Mouse (Mus musculus): ENCODE results near the gene Fkbp9.

Gene Fkbp9

GRCm38 (mm10) chr6:56831697-56832406 lies at the start of gene Fkbp9:
TSS of gene Fkbp9 (plus strand) at chr6:56832059.
- DNase-seq (ENCODE audit: low read depth in 2 of 2, low spot score in 2 of 2): no peak

GRCm38 (mm10) chr6:56783561-56784272 lies 48.1 kb upstream of the Fkbp9 start:
- DNase-seq (ENCODE audit: low read depth in 2 of 2, low spot score in 2 of 2): no peak

DNA sequence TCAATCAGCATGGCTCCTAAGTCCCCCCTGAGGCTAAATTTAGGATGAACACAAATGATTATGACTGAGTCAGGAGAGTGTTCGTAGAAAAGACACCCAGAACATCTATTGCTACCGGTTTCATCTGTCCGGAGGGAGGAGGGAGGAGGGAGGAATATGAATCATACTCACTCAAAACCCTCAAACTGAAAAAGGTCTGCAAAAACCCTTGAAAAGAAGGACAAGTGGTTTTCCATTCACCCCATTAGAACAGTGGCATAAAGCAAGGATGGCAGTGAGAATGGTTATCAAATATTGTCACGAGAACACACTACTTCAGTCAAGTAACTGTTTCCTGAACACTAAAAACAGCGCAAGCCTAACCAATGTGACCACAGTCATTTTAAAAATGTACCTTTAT lies 46.8 kb upstream of the Fkbp9 start:
- no peak for DNase-seq (ENCODE audit: low read depth in 2 of 2, low spot score in 2 of 2)

DNA sequence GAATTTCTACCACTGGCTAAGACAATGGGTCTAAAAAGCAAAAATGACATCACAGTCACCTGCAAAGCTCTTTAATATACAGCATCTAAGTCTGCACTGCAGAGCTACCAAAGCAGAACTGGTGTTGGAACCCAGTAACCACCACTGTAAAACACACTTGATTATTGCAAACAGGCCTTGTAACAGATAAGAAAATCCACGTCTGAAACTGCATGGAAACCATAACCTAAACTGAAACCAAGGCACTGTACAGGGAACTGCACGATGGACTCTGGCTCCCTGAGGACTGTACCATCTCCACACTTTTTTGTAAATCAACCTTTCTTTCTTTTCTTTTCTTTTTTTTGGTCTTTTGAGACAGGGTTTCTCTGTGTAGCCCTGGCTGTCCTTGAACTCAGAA lies 44.2 kb upstream of the Fkbp9 start:
- no peak for DNase-seq (ENCODE audit: low read depth in 2 of 2, low spot score in 2 of 2)

DNA sequence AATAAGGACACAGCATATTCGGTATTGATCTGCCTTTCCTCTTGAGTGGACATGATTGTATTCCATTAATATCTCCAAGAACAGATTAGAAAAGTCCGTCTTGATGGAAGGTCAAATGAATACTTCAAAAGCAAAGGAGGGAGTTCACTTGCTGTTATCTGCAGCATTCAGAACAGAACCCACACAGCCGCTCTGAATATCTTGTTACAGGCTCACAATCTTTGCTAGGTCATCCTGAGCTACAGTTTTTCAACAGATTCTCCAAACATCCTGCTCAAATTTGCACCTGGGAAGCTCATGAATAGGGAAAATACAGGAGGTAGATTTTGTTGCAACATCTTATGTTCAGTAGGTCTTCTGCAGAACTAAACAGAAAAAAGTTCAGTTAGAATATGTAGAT lies 42.5 kb upstream of the Fkbp9 start:
- no peak for DNase-seq (ENCODE audit: low read depth in 2 of 2, low spot score in 2 of 2)

- no peak for DNase-seq (ENCODE audit: low read depth in 2 of 2, low spot score in 2 of 2)
Measured at GRCm38 (mm10) chr6:56794834-56795233, 37.0 kb upstream of the Fkbp9 start.

DNA sequence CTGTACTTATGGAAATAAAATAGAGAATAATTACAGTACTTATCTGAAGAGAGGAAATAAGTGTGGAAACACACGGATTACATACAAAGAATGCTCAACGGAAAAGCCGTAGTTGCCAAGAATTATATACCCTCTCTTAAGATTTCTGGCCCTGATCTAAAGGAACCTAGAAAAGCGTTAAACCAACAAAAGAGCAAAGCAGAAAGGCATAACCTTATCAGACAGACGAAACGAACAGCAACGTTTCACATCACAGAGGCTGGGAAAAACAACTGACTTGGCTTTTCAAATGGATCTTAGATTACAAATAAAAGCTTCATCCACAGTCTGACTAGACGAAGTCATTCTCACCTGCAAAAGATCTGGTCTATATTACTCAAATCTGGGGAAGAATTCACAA lies 35.6 kb upstream of the Fkbp9 start:
- no peak for DNase-seq (ENCODE audit: low read depth in 2 of 2, low spot score in 2 of 2)

DNA sequence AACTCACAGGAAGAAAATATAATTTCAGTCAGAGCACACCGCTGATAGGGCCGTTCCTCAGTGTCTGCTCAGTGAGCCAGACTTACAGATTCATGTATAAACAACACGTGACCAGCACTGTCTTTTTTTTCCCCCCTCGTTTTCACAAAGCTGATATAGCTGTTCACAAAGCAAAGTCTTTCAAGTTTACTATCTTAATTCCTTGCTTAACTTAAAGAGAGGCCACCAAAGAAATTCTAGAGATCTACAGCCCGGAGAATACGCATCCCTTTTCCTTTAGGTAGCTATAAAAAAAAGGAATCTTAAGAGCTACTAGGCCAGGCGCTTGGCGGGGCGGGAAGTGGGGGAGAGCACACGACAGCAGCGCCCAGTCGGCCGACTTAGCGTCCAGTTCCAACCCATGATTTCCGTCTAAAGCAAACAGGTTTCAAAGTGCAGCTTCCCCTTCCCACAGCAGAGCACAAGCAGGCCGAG lies 35.2 kb upstream of the Fkbp9 start:
- peak; percentile 24 to 38 for DNase-seq (ENCODE audit: low read depth in 2 of 2, low spot score in 2 of 2)

DNA sequence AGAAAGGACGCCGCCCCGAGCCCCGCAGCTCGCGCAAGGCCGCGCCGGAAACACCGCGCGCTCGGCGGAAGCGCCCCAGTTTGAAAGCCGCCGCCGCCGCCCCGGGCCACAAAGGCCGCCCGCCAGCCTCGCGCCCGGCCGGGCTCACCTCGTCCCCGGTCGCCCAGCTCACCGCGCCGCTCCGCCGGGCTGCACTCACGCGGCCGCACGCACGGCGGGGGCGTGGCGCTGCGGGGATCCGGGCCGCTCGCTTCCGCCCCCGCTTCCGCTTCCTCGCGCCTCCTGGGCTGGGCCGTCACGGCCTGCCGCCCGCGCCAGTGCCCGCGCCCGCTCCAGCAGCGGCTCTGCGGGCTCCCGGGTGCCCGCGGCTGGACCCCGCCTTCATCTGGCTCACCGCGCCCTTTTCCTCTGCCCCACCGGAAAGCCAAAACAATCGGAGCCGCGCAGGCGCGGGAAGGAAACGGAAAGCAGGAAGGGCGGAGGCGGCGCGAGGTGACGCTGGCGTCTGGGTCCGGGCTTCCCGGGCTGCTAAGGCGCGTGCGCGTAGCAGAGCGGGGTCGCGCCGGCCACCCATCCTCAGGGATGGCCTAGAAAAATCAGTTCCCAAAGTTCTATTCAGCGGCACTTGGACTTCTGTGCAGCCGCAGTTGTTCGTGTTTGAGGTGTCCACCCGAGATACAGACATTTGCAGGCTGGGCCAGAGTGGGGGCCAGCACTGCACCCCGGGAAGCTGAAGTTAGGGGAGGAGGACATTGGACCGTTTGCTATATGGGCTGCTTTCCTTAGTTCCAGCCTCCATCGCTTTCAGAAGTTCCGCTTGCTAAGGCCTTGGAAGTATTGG lies 34.3 kb upstream of the Fkbp9 start, which contains the start of gene Kbtbd2:
Gene Kbtbd2, minus strand, starts transcription at position 503 of the 841 bp plus-strand sequence.
- peak; percentile 87 to 88 for DNase-seq (ENCODE audit: low read depth in 2 of 2, low spot score in 2 of 2)

- no peak for DNase-seq (ENCODE audit: low read depth in 2 of 2, low spot score in 2 of 2)
Measured at GRCm38 (mm10) chr6:56798152-56798465, 33.8 kb upstream of the Fkbp9 start.

DNA sequence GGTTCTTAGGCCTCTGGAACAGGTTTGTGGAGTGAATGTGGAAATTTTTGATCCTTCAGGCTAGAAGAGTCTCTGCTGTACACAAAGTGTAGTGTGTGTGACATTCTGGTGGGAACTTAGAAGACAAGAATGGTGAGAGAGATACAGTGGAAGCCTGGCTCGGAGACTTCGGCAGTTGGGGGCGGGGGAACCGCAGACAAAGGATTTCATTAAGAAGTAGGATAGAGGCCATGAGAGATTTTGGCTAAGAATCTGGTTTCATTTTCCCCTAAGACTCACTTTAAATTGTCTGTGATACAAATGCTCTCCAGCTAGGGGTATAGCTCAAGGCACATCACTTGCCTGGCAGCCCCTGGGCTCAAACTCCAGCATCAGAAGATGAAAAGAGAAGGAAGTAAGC lies 26.8 kb upstream of the Fkbp9 start:
- DNase-seq (ENCODE audit: low read depth in 2 of 2, low spot score in 2 of 2): no peak

GRCm38 (mm10) chr6:56806195-56806594 lies 25.7 kb upstream of the Fkbp9 start:
- DNase-seq (ENCODE audit: low read depth in 2 of 2, low spot score in 2 of 2): no peak

GRCm38 (mm10) chr6:56808656-56809055 lies 23.2 kb upstream of the Fkbp9 start:
- DNase-seq (ENCODE audit: low read depth in 2 of 2, low spot score in 2 of 2): peak; percentile 34 to 56

- no peak for DNase-seq (ENCODE audit: low read depth in 2 of 2, low spot score in 2 of 2)
Measured at GRCm38 (mm10) chr6:56813332-56813731, 18.5 kb upstream of the Fkbp9 start.

DNA sequence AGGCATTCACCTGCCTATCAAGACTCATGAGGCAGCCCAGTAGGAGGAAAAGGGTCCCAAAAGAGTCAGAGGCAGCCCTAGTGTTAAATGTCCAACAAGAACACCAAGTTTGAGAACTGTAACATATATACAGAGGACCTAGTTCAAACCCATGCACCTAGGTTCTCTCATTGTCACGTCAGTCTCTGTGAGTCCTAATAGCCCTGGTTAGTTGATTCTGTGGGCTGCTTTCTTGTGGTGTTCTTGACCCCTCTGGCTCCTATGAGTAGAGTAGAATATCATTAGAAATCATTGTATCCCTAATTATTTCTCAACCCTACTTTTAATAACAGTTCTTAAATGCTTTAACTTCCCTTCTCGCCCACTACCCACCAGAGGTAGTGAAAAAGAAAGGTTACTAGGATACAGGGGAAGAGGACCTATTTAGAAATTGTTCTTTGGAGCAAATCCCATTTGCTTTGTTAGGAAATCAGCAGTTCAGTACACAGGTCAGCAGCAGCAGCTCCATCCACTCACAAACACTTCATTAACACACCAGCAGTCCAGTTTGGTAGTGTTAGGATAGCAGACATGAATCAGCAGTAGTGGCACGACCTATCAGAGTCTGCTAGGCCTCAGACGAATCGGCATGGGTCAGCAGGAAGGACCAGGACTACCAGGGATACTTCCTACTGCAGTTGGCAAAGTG lies 13.3 kb upstream of the Fkbp9 start:
- no peak for DNase-seq (ENCODE audit: low read depth in 2 of 2, low spot score in 2 of 2)

- no peak for DNase-seq (ENCODE audit: low read depth in 2 of 2, low spot score in 2 of 2)
Measured at GRCm38 (mm10) chr6:56819124-56819487, 12.8 kb upstream of the Fkbp9 start.

DNA sequence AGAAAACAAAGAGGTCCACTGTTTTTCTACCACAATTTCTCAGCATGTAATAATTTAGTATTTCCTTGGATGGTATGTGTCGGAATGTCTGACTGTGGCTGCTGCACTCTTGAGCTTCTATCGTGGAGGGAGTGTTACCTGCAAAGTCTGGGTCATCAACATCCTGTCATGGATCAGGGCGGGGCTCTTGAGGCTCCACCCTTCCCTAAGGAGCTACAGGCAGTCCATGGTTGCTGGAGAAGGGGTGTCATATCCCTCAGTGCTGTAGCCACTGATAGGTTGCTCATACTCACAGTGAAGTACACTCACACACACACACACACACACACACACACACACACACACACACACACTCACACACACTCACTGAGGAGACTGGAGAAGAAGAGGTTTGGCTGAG lies 6.2 kb upstream of the Fkbp9 start:
- DNase-seq (ENCODE audit: low read depth in 2 of 2, low spot score in 2 of 2): no peak

- no peak for DNase-seq (ENCODE audit: low read depth in 2 of 2, low spot score in 2 of 2)
Measured at GRCm38 (mm10) chr6:56832407-56832796, 543 bp downstream of the Fkbp9 start.

- DNase-seq (ENCODE audit: low read depth in 2 of 2, low spot score in 2 of 2): no peak
Measured at GRCm38 (mm10) chr6:56832830-56833229, 971 bp downstream of the Fkbp9 start.

DNA sequence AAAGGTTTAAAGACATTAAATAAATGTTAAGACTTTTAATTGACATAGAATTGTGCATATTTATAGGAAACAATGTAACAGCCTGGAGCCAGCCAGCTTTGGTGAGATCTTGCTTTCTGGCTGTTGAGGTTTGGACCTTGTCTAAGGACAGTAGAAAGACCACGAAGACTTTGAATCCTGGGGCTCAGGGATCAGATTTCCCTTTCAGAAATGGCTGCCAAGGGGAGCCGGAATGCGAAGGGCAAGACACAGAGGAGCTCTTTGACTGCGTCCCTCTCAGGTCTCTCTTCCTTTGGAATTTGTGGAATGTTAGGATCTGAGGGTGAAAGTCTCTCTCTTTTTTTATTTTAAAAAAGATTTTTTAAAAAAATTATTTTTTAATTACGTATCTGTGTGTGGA lies 2.9 kb downstream of the Fkbp9 start:
- no peak for DNase-seq (ENCODE audit: low read depth in 2 of 2, low spot score in 2 of 2)

DNA sequence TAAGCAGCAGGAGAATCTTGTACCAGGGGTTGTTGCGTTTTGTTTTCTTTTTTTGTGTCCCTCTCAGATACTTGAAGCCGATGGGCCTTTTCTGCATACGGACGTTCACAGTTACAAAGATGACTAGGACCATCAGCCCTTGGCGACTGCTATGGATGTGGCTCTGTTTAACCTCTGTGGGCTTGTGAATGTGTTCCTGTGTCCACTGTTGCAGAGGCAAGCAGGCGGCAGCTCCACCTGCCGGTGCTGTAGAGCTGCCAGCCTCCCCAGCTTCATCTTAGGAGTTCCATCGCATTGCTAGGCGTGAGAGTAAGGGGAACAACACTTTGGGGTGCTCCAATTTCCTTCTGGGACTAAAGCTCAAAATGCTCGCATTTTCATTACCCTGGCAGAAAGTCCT lies 3.7 kb downstream of the Fkbp9 start:
- DNase-seq (ENCODE audit: low read depth in 2 of 2, low spot score in 2 of 2): no peak
